Mouse (Mus musculus): ENCODE data around the gene Auh. TPM values are rescaled to one million over a fixed set of nuclear protein-coding genes. Genes with fewer than 3 reads are reported as not detected.

Gene Auh
- total RNA-seq, 4 experiments from 2014 or later = 94.6 to 109 (median 103) TPM

GRCm38 (mm10) chr13:52805581-52805980, 123.9 kb downstream of the Auh start:
- no peak for DNase-seq (ENCODE audit: low spot score in 2 of 2)

GRCm38 (mm10) chr13:52802482-52802881, 127.0 kb downstream of the Auh start:
- DNase-seq (ENCODE audit: low spot score in 2 of 2) = no peak

- no peak for DNase-seq (ENCODE audit: low spot score in 2 of 2)
These were observed 128.7 kb downstream of the Auh start for GRCm38 (mm10) chr13:52800687-52801341.

GRCm38 (mm10) chr13:52800091-52800490, 129.4 kb downstream of the Auh start:
- no peak for DNase-seq (ENCODE audit: low spot score in 2 of 2)

- no peak for DNase-seq (ENCODE audit: low spot score in 2 of 2)
These were observed 135.2 kb downstream of the Auh start for GRCm38 (mm10) chr13:52794232-52794631.

GRCm38 (mm10) chr13:52793434-52793989, 136.0 kb downstream of the Auh start:
- no peak for DNase-seq (ENCODE audit: low spot score in 2 of 2)

GRCm38 (mm10) chr13:52792242-52792844, 137.1 kb downstream of the Auh start:
- DNase-seq (ENCODE audit: low spot score in 2 of 2) = no peak

GRCm38 (mm10) chr13:52790894-52791293, 138.6 kb downstream of the Auh start:
- no peak for DNase-seq (ENCODE audit: low spot score in 2 of 2)

Other genes with a start within 250 kb of the Auh start
- gene Nfil3, start 51.4 kb upstream of the Auh start, total RNA-seq (2022) = 10 to 100 TPM in 3 of 4 experiments, 1 to 10 TPM in 1; 9.5 to 11.4 (median 10.7) TPM

All from left cerebral cortex, adult 8-10 months (tissue).